Mouse (Mus musculus): ENCODE measurements around the gene Tnip1.
A peak's percentile ranks its signal among the peaks of the same experiment; 100 is the strongest.
"Not testable (repeated sequence)": the region's sequence is repeated elsewhere in the genome, so short reads cannot be mapped to it uniquely, and the experiment has no call there.

The Tnip1 gene

DNA sequence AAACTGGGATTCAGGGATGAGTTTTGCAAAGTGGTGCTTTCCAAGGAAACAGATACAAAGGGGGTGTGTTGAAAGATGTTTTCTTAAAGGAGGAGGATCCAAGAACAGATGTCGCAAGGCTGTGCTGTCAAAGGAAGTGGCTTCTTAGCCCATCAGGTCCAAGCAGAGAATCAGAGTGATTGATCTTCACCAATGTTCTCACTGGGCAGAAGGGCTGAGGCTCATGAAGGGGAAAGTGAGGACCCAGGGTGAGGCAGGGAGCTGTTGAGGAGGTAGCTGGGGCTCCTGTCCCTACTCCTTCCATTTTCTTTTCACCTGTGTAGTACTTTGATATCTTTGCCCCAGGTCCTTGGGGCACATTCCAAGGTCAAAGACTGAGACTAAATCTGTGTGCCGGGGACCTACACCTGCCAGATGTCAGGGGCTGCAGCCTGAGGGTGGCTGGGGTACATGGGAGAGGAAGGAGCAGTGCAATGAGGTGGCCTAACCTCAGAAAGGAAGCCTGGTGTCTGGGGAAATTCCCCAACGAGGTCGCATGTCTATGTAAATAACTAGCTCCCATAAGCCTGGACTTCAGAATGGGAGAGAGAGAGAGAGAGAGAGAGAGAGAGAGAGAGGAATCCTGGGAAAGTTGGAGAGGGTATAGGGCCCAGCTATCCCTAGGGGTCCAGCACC, 9.5 kb upstream of the Tnip1 start:
- DNase-seq (ENCODE audit: low spot score): no peak

DNA sequence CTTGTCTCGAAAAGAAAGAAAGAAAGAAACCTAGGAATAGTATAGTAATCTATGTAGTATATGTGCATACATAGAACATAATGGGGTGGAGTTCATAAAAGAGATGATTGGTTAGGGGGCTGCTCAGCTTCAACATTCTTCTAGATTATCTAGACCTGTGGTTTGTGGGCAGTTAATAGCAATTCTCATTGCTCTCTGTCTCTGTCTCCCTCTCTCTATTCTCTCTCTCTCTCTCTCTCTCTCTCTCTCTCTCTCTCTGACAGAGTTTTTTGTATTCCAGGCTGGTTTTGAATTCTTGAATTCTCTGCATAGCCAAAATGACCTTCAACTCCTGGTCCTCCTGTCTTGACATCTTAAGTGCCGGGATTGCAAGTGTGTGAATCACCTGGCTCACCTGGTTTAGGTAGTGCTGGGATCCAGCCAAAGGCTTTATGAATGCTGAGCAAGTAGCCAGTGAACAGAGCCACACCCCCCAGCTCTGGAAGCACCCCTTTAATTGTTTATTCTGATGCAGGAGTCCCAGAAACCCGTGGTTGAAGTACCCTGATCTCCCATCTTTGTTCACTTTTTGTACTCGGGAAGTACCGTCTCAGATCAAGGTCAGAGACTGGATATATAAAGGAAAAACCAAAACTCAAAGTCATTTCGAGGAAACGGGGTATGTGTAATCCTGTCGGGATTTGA, 8.8 kb upstream of the Tnip1 start:
- no peak for DNase-seq (ENCODE audit: low spot score)

DNA sequence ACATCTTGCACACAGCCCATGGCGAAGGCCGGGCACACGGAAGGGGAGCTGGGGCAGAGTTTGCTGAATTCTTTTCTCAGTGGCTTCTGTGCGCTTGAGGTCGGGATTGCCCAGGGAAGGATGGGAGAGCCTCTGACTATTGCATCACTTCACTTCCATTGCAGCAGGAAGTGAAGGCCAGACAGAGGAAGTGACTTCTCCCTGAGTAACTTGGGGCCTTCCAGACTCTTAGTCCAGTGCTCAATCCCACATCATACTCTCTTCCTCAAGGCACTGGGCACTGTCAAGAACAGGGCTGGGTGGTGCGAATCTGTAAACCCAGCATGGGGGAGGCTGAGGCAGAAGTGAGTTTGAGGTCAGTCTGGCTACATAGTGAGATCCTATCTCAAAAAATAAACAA, 2.5 kb upstream of the Tnip1 start:
- no peak for DNase-seq (ENCODE audit: low spot score)

DNA sequence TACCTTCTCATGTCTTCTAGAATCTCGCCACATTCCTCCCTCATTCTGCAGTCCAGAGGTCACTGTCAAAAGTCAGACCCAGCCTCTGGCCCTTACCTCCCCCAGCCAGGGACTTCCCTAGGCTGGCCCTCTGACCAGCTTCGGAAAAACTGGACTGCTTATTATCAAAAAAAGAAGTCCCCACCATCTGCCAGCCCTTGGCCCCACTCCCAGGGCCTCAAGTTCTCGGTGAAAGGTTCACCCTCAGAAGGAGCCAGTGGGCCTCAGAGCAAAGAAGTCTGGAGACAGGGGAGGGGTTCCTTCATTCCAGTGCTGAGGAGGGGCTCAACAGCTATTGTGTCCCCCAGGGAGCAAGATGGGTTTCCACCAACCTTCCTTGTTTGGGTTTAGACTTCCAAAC, 796 bp downstream of the Tnip1 start:
- no peak for DNase-seq (ENCODE audit: low spot score)

DNA sequence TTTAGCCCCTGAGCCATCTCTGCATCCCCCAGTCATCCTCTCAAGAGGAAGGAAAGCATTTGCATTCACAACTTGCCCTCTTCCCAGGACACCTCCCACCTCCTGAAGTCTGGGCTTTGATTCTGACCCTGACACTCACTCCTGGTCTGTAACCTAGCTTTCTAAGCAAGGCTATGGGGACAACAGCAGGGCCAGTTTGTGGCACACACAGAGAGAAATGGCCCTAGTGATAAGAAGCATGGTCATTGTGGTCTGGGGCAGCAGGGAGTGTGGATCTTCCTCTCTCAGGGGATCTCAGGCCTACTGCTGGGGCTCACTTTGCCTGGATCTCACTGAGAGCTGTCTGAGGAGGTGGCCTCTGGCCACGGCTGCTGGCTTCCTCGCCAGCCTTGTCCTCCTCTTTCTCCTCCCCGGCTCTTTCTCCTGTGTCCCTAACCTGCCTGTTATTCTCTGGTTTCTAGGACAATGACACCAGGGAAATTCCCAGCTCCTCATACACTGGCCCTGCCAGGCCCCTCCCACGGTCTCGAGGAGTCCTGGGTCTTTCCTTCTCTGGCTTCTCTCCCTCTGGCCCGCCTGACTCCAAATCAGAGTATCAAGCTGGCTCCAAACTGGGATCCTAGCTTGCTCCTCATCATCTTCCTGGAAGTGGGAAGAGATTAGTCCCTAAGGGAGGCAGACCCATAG, 1.4 kb downstream of the Tnip1 start:
- DNase-seq (ENCODE audit: low spot score): no peak

DNA sequence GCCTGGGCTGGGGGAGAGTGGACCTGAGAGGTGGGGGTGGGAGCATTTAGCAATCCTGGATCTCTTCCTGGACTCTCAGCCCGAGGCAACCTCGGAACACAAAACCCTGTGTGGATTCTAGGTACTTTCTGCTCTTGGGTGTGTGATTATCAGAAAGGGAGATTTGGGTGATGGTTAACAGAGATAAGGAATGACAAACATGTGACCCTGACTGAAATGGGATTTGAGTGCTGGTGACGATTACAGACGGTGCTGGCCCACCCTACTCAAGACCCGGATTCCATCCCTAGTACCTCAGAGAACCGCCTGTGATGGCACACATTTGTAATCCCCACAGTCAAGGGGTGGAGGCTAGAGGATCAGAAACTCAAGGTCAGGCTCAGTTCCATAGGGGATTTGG, 2.5 kb downstream of the Tnip1 start:
- no peak for DNase-seq (ENCODE audit: low spot score)

DNA sequence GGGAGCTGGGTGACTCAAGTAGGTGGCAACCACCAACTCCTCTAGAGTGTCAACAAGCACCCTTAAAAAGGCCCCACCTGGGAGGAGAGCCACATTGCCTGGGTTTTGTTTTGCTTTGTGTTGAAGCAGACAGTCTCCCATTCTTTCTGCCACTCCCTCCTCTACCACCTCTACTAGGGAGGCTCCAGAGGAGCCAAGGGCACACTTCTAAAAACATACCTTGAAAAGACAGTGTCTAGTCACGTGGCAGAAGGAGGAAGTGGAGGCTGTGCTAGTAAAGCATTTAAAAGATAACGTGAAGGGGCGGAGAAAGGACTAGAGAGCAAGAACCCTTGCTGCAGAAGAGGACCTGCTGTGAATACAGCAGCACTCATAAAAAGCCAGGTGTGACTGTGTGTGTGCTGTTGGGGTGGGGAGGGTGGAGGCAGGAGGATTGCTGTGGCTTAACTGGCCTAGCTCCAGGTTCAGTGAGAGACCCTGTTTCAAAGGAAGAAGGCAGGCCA, 4.1 kb downstream of the Tnip1 start:
- DNase-seq (ENCODE audit: low spot score): no peak

DNA sequence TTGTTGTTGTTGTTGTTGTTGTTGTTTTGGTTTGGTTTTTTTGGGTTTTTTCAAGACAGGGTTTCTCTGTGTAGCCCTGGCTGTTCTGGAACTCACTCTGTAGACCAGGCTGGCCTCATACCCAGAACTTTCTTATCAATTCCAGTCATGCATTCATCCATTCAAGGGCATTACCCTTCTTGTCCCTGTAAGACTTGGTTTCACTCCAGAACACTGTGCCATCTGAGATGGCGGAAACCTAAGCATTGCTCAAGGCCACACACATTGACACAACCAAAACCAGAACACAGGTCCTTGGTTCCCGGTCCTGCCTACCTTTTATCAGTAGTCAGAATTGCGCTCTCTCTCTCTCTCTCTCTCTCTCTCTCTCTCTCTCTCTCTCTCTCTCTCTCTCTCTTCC, 5.0 kb downstream of the Tnip1 start:
- not testable (repeated sequence) for DNase-seq (ENCODE audit: low spot score)

DNA sequence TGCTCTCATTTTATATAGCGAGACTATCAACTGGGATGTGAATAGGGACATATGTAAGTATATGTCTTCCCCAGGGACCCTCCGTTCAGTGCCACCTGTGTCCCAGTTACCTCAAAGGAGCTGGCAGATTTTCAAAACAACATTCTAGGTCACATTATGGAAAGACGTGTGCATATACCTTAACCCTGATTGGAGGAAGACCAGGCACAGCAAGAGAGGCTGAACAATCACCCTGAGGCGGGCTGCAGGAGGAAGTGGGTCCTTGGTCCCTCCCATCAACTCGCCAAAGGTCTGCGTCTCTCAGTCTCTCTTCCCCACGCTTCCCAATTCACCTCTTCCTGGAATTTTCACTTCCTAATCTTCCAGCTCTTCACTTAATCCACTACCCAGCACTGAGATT, 5.8 kb downstream of the Tnip1 start:
- no peak for DNase-seq (ENCODE audit: low spot score)

DNA sequence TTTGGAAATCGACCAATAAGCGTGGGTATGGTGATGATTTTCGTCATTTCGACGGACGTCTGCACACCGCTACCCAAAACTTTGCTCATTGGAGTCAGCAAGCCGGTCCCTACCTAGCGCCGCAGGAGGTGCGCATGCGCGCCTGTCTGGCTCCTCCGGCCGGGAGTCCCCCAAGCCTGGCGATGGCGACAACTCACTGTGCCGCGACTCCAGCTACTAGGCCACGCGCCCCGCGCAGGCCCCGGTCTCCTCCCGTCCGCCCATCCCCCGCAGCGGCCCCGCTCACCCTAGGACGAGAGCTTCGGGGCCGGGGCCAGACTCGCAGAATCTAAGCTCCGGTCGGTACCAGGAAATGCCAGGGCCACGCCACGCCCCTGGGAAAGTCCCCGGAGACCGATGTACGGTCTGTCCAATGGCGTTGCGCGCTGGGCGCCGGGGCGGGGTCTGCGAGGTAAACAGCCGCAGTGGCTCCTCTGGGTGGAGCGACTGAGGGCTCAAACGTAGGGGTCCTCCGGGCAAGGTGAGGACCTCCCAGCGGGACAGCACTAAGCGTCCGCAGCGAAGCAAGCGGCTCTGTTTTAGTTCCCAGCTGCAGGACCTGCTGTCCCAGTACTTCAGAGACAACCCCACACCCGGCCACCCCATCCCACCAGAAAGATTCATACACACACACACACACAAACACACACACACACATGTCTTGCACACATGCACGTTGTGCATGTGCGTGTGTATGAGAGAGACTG, 6.8 kb downstream of the Tnip1 start:
- DNase-seq (ENCODE audit: low spot score): peak; percentile 99

DNA sequence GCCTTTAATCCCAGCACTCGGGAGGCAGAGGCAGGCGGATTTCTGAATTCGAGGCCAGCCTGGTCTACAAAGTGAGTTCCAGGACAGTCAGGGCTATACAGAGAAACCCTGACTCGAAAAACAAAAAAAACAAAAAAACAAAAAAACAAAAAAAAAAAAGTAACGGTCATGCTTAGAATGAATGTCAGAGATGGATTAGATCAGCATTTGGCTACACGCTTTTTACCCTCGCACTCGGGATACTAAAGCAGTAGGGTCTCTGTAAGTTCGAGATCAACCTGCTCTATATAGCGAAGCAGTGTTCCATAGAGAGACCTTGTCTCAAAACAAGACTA, 7.3 kb downstream of the Tnip1 start:
- not testable (repeated sequence) for DNase-seq (ENCODE audit: low spot score)

DNA sequence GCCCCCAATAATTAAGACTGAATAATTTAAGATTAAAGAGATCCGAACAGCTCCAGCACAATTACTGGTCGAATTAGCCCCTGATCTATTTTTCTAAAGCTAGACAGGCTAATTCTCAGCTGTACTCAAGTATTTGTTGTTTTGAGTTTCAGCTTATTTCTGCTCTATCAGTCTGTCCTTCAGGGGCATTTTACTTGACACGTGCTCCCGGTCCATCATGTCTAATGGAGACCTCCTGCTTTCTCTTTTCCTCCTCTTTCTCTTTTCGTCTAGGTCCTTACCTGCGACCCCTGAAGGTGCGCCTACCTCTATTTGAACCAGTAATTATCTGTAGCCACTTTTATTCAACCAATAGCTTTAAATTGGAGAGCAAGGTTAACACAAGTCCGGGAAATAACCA, 8.0 kb downstream of the Tnip1 start:
- no peak for DNase-seq (ENCODE audit: low spot score)

DNA sequence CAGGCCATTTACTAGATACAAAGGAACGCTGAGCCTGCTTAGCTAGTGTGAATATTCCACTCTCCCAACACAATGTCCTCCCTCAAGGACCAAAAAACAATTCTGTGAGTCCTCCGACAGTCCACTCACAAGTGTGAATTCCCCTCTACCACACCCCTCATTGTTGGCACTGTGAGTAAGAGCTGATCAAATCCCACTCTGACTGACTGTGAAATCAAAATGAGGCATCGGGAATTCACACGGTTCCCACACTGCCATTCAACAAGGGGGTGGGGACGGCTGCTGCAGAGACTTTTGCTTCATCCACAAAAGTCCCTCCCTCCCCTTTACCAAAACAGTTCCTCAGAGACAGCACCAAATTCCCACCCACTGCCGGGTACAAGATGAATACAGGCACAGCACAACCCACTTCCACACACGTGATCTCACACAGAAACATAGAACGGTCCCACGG, 8.7 kb downstream of the Tnip1 start:
- no peak for DNase-seq (ENCODE audit: low spot score)

DNA sequence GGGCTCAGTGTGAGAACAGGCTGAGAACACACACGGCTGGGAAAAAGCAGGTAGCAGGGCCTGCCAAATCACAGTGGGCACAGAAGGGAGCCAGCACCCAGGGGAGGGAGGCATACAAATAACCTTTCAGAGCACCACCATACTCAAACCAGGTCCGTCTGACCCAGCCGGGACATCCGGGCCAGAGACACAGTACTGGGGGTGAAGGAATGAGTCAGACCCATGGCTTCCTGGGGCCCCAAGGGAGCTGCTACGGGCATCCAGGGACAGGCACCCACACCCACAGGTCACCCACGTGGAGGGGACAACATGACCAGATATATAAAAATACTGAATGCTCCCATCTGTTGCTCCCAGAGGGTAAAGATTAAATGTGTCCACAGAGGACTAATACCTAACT, 10.1 kb downstream of the Tnip1 start:
- no peak for DNase-seq (ENCODE audit: low spot score)

DNA sequence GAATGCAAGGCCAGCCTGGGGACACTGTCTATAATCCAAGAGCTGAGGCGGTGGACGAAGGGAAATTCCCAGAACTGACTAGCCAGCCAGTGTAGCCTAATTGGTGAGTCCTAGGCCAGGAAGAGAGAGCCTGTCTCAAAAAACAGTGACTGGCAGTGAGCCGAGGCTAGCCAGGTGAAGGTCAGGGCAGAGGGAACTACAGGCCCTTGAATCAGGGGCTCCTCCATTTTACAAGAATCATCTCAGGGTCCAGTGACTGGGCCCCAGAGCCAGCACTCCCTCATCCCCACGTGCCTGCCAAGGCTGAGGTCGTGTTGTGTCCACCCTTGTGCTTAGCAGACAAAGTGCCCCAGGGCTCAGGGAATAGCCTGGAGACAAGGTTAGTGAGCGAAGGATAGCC, 12.0 kb downstream of the Tnip1 start:
- no peak for DNase-seq (ENCODE audit: low spot score)

DNA sequence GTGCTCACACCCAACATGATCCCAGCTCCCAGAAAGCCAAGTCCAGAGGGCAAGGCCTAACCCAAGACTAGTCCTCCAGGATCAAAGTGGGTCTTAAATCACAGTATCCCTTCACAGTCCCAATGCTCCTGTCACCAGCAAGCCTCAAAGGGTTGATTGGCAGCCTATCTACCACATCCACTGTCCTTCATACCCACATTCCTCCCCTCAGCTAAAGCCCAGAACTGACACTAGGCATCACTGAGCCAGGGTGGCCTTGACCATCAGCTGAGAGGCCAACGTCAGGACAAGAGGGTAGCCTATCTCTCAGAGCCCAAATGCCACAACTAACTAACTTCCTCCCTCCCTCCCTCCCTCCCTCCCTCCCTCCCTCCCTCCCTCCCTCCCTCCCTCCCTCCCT, 13.0 kb downstream of the Tnip1 start:
- DNase-seq (ENCODE audit: low spot score): no peak

DNA sequence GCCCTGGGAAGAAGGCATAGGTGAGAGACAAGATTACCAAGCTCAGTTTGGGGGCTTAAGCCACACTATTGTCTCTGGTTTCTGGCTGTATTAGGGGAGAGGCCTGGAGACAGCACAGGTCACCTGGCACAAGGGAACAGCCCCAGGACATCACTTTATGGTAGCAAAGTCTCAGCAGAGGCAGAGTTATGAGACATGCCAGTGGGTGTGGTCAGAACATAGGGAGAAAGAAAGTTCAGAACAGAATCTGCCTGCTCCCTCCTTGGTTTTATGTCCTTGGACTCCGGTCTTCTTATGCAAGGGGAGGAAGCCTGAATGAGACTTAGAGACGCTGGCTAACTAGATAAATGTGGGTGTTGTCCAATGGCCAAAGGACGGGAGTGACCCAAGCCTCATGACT, 18.0 kb downstream of the Tnip1 start:
- DNase-seq (ENCODE audit: low spot score): no peak

DNA sequence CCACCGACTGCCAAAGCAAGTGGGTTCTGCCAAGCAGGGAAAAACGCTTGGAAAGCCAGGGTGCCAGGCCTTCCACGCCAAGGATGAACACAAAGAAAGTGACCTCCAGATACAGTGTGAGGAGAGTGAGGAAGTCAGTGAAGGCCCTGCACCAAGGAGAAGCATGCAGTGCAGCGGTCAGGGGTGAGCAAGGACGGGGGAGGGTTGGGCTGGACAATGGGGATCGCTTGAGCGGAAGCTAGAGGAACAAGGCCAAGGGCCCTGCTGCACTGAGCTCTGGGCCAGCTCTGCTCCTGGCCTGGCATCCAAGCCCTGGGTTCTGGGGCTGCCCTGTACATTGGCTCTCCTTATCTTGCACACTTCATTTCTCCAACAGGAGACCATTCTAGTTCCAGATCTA, 22.7 kb downstream of the Tnip1 start:
- DNase-seq (ENCODE audit: low spot score): no peak

DNA sequence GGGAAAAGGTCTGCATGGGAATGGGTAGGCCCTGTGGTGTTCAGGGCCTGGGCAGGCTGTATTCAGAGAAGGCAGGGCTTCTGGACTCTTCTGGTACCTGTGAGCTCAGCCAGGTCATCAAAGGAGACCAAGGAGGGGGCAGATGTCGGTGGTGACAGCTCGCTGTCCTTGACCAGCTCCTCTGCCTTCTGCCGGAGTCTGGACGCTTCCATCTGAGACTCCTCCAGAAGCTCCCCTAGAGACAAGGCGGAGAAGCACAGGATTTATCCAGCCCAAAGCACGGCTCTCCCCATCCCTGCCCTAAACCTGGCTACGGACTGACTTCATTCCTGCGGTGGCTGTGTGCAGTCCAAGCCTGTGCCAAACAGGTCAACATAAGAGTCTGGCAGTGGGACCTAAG, 23.2 kb downstream of the Tnip1 start:
- no peak for DNase-seq (ENCODE audit: low spot score)

DNA sequence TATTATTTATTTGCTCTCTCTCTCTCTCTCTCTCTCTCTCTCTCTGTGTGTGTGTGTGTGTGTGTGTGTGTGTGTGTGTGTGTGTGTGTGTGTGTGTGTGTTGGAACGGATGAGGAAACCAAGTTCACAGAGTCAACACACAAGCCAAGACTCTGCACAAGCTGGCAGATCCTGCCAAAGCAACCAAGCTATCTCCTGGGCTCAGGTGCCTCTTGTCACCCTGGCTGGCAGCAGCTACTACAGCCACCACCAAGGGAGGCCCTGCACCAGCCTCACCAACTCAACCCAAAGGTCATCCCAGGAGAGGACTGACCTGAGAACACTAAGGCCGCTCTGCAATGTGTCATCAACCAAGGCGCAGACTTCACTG, 26.0 kb downstream of the Tnip1 start:
- DNase-seq (ENCODE audit: low spot score): no peak

DNA sequence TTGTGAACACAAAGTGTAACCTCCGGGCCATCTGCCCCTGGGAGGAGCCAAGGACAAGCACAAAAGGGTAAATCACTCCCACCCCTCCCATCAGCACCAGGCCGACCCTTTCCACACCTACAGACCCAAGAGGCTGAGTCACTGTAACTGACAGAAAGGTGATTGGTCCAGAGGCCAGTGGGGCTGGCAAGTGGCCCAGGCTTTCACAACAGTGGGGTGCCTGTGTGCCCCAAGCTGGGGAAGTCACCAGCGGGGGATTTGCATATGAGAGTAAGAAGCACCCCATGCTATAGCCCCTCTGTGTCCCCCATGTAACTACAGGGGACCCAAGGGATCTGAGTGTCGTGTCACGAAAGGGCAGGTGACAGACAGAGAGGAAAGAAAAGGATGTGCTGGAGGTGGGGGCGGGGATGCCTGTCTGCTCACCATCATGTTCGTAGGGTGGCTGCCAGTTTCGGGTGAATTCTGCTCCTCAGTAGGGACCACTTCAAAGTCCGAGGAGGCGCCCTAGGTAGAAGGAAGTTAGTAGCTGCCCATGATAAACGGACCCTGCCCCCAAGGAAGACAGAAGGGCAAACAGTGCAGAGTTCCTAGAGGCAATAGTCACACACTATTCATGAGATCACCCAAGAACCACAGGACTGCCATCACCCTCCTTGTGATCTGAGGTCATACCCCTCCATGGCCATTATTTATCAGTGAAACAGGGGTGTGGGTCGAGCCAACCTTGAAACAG, 26.5 kb downstream of the Tnip1 start:
- DNase-seq (ENCODE audit: low spot score): no peak

DNA sequence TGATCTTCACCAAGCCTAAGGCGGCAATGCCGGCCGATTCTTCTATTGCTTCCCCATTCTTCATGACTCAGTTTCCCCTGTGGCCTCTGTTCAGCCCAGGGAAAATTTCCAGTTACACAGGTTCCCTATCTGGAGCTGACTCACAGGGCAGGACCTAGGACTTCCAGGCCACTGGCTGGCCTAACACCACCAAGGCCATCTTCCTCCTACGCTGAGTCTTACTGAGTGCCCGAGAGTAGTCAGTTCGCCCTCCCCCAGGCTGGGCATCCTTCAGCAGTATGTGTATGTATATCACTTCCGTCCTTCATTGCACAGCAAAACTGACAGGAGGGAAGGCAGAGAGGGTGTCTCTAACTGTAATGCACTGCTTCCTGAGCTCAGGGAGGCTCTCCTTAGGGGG, 28.5 kb downstream of the Tnip1 start:
- no peak for DNase-seq (ENCODE audit: low spot score)

Data from layer of hippocampus, adult 11-12 months (tissue).